Mouse (Mus musculus): ENCODE measurements around the gene Adipor1.

Gene Adipor1
- long read RNA-seq, experiment 1, transcript Adipor1-201 (8 exons, 3,123 nt): major isoform, 245 of 349 reads
- long read RNA-seq, experiment 1, transcript Adipor1-202 (8 exons, 3,446 nt): minor isoform, 76 of 349 reads
- long read RNA-seq, experiment 1, partial matches to known transcripts: 15 of 349 reads
- long read RNA-seq, experiment 1, other reads (novel, unspliced or antisense): 13 of 349 reads
- long read RNA-seq, experiment 2, transcript Adipor1-201 (8 exons, 3,123 nt): major isoform, 184 of 260 reads
- long read RNA-seq, experiment 2, transcript Adipor1-202 (8 exons, 3,446 nt): minor isoform, 50 of 260 reads
- long read RNA-seq, experiment 2, partial matches to known transcripts: 16 of 260 reads
- long read RNA-seq, experiment 2, other reads (novel, unspliced or antisense): 10 of 260 reads

DNA sequence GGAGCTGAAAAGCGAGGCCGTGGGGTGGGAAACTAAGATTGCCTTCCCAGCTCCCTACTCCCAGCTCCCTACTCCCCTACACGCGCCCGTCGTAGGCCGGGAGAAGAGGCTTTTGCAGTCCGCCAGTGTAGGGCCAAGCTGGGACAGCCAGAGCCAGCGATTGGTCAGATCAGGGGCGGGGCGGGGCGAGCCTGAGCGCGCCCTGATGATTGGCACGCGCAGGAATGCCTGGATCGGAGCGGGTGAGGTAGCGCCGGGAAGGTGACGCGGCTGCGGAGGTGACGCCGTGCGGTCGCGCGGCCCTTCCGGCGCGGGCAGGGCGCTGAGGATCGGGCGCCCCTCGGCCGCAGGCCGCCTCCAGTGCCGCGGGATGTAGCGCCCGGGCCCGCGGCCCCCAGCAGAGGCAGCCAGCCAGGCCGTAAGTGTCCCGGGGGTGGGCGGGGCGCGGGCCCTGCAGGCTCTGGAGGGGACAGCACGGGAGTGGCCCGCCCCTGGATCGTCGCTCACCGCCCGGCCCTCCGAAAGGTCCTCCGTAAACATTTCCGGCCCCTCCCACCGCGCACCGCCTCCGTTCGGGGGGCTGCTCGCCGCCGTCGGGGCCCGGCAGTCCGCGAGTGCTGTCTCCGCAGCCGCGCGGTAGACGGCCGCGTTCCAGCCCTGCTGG is at the start of gene Adipor1:
Adipor1 (plus strand) TSS at position 211 of the 664 bp plus-strand sequence.
- intact Hi-C loops (cut with DNase I): no loop called here

- intact Hi-C loops (cut with DNase I): loop anchor here (5.0 to 10.0 kb wide), 2 partner anchors 47 to 239 kb away; no protein-coding TSS in a partner anchor
These were observed 49.7 kb upstream of the Adipor1 start for GRCm38 (mm10) chr1:134365491-134365890.

DNA sequence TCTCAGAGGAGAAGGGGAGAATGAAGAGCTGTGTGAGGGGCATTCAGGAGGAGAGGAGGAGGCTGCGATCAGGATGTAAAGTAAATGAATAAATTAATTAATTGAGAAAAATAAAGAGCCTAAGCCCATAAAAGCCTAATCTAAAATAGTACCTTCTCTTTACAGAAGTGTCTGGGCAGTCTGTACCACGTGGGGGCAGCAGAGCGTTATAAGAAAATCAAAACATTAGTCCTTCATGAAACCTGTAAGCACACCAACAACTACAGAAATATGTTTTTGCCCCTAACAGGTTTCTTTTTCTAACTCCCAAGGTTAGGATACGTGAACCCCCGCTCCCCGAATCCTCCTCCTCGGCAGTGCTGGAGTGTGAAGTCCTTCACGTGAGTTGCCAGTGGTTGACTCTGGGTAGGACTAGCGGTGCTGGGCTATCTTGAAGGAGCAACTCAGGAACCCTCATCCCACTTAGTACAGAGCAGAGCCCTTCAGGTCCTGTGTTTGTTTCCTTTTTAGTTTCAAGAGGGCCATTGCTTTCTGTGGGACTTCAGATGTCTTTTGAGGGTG is 46.3 kb upstream of the Adipor1 start:
- intact Hi-C loops (cut with DNase I): loop anchor here (5.0 to 10.0 kb wide), 2 partner anchors 43 to 236 kb away; no protein-coding TSS in a partner anchor

- intact Hi-C loops (cut with DNase I): no loop called here
These were observed 41.1 kb upstream of the Adipor1 start for GRCm38 (mm10) chr1:134374124-134374523.

DNA sequence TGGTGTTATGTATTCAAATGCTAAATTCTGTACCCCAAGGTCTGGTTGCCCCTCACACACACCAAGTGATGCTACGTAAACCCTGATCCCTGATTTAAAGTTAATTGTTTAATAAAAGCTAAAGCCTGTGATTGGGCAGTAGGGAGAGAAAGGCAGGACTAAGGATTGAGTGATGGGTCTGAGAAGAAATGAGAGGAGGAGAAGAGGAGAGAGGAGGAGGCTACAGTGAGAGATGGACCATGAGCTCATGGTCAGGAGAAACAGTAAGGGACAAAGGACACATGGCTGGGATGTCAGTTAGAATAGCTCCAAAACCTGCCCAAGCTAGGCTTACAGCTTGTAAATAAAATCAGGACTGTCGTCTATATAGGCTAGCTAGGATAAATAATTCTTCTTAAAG is 34.1 kb upstream of the Adipor1 start:
- intact Hi-C loops (cut with DNase I): no loop called here

GRCm38 (mm10) chr1:134381795-134382625 is 33.2 kb upstream of the Adipor1 start:
- intact Hi-C loops (cut with DNase I): no loop called here

- intact Hi-C loops (cut with DNase I): no loop called here
These were observed 30.6 kb upstream of the Adipor1 start for GRCm38 (mm10) chr1:134384581-134384980.

DNA sequence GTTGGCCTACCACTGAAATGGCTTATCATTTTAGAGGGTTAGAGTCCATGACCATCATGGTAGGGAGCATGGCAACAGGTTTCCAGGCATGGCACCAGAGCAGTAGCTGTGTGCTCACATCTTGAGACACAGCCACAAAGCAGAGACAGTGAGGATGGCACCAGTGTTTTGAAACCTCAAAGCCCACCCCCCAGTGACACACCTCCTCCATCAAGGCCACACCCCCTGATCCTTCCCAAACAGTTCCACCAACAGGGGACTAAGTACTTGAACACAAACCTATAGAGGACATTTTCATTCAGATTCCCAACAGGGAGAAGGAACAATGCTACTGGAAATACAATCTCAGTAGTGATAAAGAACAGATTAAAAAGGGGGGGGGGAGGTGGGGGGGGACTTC is 30.0 kb upstream of the Adipor1 start:
- intact Hi-C loops (cut with DNase I): no loop called here

DNA sequence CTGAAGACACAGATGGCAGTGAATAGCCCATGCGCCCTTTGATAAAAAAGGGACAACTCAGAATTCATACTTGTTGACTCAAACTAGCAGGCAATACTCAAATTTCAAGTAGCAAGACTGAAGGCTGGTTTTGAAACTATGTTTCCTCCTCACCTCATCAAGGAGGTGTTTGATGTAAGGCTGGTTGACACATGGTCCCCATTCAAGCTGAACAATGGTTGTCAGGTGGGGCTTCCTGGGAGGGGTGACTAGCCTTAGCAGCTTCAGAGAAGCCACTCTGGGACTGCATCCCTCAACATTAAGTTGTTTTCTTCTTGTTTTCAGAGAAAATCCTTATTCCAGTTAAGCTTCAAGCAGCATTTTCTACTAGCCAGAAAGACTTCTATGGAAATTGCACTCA is 29.5 kb upstream of the Adipor1 start, which contains the start of gene 4933406M09Rik:
4933406M09Rik (plus strand) TSS at position 275 of the 400 bp plus-strand sequence.
- intact Hi-C loops (cut with DNase I): no loop called here

DNA sequence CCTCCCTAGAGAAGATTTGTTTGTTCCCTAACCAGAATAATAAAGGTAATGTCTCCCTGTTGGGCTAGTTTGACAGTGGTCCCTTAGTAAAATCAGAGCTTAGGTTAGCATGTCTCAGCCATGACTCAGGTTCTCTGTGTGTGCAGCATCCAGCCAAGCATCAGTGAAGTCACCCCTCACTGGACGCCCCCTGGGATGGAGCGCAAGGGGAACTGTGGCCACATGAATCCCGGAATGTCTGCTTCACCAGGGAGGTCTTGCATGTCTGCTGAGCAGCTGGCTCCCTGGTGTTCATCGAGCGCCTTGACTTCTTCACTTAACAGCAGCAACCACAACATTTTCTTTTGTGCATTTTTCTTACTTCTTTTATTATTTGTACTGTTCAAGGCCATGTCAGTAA is 21.4 kb upstream of the Adipor1 start:
- intact Hi-C loops (cut with DNase I): no loop called here

- intact Hi-C loops (cut with DNase I): no loop called here
These were observed 17.0 kb upstream of the Adipor1 start for GRCm38 (mm10) chr1:134398210-134398609.

- intact Hi-C loops (cut with DNase I): no loop called here
These were observed 15.4 kb upstream of the Adipor1 start for GRCm38 (mm10) chr1:134399735-134400134.

DNA sequence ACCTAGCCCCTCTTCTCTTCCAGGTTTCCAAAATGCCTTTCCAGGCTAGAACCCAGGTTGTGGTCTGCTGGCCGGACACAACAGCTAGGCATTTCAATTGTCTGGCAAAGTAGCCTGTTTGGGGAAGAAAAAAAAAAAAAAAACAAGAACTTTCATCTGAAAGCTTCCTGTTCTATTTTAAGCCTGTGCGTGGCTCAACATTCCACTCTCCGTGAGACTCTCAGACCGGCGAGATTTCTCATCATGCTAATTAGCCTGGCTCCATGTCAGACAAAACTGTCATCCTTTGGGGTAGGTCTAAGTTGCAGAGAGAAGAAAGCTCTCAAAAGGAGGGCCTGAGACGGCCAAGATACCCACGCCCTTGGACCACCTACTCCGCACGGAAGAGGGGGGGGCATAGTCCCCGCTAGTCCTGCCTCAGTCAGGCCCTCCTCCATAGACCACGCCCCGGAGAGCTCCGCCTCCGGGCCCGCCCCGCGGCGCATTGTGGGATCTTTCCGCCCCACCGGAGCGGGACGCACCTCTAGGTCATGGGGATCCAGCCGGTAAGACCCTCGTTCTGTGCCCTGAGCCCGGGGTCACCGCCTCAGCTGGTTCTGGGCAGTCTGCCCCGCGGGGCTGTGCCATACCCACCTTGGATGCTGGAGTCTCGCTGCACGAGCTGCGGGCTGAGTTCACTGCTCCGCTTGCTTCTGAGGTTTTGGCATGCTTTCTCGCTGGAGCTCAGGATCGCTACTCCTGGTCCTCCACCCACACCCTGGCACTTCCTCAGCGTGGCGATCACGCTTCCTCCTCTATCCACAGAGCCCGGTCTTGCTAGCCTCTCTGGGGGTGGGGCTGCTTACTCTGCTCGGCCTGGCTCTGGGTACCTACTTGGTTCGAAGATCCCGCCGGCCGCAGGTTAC is 9.4 kb upstream of the Adipor1 start, which contains the start of gene Cyb5r1:
Cyb5r1 (plus strand) TSS at position 51 of the 905 bp plus-strand sequence.
- intact Hi-C loops (cut with DNase I): no loop called here

- intact Hi-C loops (cut with DNase I): no loop called here
These were observed 8.8 kb upstream of the Adipor1 start for GRCm38 (mm10) chr1:134406414-134406771.

DNA sequence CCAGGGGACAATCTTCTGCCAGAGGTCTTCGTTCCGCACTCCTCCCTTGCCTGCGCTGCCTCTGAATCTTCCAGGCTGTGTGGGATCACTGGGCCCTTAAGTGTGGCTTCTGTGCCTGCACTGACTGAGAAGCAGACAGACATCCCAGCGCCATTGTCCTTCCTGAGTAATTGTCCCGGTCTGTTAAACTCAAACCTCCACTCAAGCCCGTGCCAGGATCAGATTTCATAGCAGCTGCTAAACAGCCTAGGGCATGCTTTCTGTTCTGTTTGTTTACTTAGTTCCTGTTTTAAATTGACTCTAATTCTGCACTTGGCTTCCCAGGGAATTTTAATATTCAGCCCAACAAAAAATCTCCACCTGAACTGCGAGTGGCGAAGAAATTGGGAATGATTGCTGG is 7.1 kb upstream of the Adipor1 start:
- intact Hi-C loops (cut with DNase I): no loop called here

DNA sequence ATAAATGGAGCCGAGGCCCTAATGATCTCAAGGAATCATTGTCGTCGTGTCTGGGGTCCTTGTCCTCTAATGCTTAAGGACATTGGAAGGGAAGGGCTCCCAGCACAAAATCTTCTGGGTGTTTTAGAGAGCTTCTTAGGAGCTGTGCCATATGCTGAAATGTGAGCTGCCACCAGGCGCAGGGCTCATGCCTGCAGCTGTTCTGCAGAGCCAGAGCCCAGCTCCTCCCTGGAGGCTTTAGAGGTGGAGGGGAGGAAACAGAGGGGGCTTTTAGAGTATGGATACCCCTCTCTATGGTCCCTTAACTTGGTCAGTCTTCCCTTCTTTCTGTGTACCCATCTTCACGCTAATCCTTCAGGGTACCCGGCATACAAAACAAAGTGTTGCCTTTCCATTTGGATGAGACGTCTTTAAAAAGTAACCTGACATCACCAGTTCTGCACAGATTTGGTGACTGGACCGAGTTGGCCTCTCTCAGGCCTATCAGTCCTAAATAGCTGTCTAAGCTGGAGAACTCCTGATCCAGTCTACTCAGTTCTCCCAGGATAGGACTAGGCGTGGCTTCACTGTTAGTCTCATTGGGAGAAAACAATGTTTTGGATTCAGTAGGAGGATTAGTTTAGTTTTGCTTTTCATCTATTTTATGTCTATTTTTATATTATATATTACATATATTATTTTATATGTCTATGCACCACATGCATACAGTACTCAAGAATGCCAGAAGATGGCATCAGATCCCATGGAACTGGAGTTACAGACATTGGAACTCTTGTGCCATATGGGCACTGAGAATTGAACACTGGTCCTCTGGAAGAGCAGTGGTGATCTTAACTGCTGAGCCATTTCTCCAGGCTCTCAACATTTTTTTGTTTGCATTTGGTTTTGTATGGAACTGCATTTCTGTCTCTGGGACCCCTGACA is 3.2 kb upstream of the Adipor1 start:
- intact Hi-C loops (cut with DNase I): loop anchor here (5.0 kb wide), 1 partner anchor 45 kb away; no protein-coding TSS in a partner anchor

DNA sequence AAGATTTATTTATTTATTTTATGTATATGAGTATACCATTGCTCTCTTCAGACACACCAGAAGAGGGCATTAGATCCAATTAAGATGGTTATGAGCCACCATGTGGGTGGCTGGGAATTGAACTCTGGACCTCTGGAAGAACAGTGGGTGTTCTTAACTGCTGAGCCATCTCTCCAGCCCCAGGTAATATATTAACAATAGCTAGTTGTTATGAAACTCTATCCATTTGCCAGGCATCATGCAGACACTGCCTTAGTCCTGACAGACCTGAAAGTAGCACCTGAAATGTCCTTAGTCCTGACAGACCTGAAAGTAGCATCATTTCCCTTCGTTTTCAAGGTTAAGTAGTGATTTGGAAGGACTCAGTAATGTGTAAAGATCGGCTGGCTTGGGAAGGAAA is 1.1 kb upstream of the Adipor1 start:
- intact Hi-C loops (cut with DNase I): loop anchor here (5.0 kb wide), 1 partner anchor 47 kb away; no protein-coding TSS in a partner anchor

- intact Hi-C loops (cut with DNase I): loop anchor here (5.0 kb wide), 1 partner anchor 47 kb away; no protein-coding TSS in a partner anchor
These were observed 544 bp upstream of the Adipor1 start for GRCm38 (mm10) chr1:134414501-134415167.

All from adrenal gland (tissue).